Mouse (Mus musculus): ENCODE measurements around the gene Lamtor2.

DNA sequence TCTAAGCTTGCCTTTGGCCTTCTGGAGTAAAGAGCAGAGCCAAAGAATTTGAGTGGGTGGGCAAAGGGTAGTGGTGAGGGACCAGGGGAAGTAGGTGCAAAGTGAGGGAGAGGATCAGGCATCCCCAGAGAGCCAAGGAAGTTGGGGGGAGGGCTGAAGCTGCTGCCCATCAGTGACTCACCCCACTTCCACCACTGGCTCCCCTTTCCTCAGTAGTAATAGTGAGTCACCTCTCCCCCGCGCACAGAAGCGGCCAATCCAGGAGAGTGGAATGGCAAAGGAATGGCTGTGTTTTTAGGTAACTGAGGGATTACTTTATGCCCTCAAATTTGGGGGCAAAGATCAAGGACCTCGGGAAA is 49.4 kb downstream of the Lamtor2 start:
- TF ChIP-seq POLR2A (IDR thresholded peaks at IDR 0.05; ENCODE audit: low read depth, low read length) (no peak), CTCF (IDR thresholded peaks at IDR 0.05; ENCODE audit: extremely low read depth, insufficient read depth, insufficient read length, insufficient replicate concordance) (no peak)

Measured in spleen, adult 2 months (tissue).